8 mouse cellular contexts compared by ENCODE assay signal in genomic region chr11:73136587-73136986, GRCm38 (mm10). TPM values are rescaled to one million over a fixed set of nuclear protein-coding genes. Genes with fewer than 3 reads are reported as not detected.
DNase-seq lines count a peak whose midpoint lies in the region; ATAC-seq and TF ChIP-seq lines count a peak whose summit lies in the region.

No protein-coding gene starts in this region.

- in situ Hi-C loops in CH12.LX (cut with MboI; ENCODE audit: low pct_ligation_motif_present, low pct_unique_long_range_greater_than_20kb, low sequenced_read_pairs) = loop anchor here (10.0 to 25.0 kb wide), 2 partner anchors 148 to 1226 kb away; partner anchors contain the start of genes Olfr411 and Olfr412

- no peak for TF ChIP-seq CTCF in heart, adult 2 months (IDR thresholded peaks at IDR 0.05)
- no peak for TF ChIP-seq CTCF in CH12.LX (conservative IDR thresholded peaks at IDR 0.05 in 1 of 2, IDR thresholded peaks at IDR 0.05 in 1 of 2; ENCODE audit: low read depth in 2 of 2, low read length in 2 of 2)

- WGBS in heart, embryonic 13.5 days = 69% methylated on average over 6 of the region's 6 CpGs
- 40% methylated on average over 6 of the region's 6 CpGs for WGBS in heart, adult 2 months
- WGBS in forebrain, embryonic 14.5 days = 84% methylated on average over 6 of the region's 6 CpGs
- WGBS in liver, embryonic 15.5 days (ENCODE audit: insufficient replicate concordance) = 28% methylated on average over 6 of the region's 6 CpGs

- no peaks in the 10 kb centered on the region for H3K9me3 ChIP-seq in heart, embryonic 13.5 days
- no peaks in the 10 kb centered on the region for H3K9me3 ChIP-seq in CH12.LX (replicated peaks; ENCODE audit: low read length)
- no peaks in the 10 kb centered on the region for H3K9me3 ChIP-seq in forebrain, embryonic 14.5 days (replicated peaks; ENCODE audit: control insufficient read depth, low read length)
- H3K9me3 ChIP-seq in liver, embryonic 15.5 days (replicated peaks) = no peaks in the 10 kb centered on the region

- H3K79me2 ChIP-seq in heart, adult 2 months (replicated peaks; ENCODE audit: control insufficient read depth, insufficient read depth, low read length) = no peaks in the 10 kb centered on the region
- peaks cover 59% of the 10 kb centered on the region for H3K79me2 ChIP-seq in CH12.LX (replicated peaks; ENCODE audit: control insufficient read depth, extremely low read depth, insufficient read depth, poor library complexity, severe bottlenecking)

- intact Hi-C loops in heart, adult 2 months (cut with DNase I) = loop anchor here (5.0 kb wide), 1 partner anchor 146 kb away; no protein-coding TSS in a partner anchor

- ATAC-seq in heart, embryonic 13.5 days (ENCODE audit: extremely low read depth, insufficient number of reproducible peaks, low FRiP score, low TSS enrichment) = no peak
- no peak for ATAC-seq in forebrain, embryonic 14.5 days
- ATAC-seq in liver, embryonic 15.5 days (ENCODE audit: insufficient read depth) = no peak

- peaks cover 44% of the 10 kb centered on the region for H3K4me1 ChIP-seq in heart, embryonic 13.5 days
- H3K4me1 ChIP-seq in heart, adult 2 months (ENCODE audit: control insufficient read depth, insufficient read depth, low read length) = no peaks in the 10 kb centered on the region; the same call in 1 of the 2 replicates
- H3K4me1 ChIP-seq in CH12.LX (ENCODE audit: control insufficient read depth in 1 of 2, insufficient read depth in 2 of 2) = peaks cover 8 to 50% of the 10 kb centered on the region in 2 experiments; a peak in 2 of 4 replicates
- H3K4me1 ChIP-seq in forebrain, embryonic 14.5 days (ENCODE audit: control insufficient read depth, insufficient read depth, low read length) = peaks cover 11% of the 10 kb centered on the region; the same call in 1 of the 2 replicates
- peaks cover 51% of the 10 kb centered on the region for H3K4me1 ChIP-seq in liver, embryonic 15.5 days (replicated peaks)

- no peak for TF ChIP-seq EP300 in heart, adult 2 months (IDR thresholded peaks at IDR 0.05; ENCODE audit: insufficient read depth, low read depth, low read length)
- TF ChIP-seq EP300 in CH12.LX (IDR thresholded peaks at IDR 0.05; ENCODE audit: low read length) = no peak

- DNase-seq in heart, adult 2 months = no peak
- DNase-seq in CH12.LX (ENCODE audit: extremely low read depth) = no peak
- no peak for DNase-seq in forebrain, embryonic 14.5 days (ENCODE audit: low spot score)
- no peak for DNase-seq in cerebellum, adult 8-10 months
- DNase-seq in right cerebral cortex, postnatal 4 days = no peak
- no peak for DNase-seq in urinary bladder, postnatal 25 days (ENCODE audit: low spot score)

- no peak for TF ChIP-seq POLR2A in heart, adult 2 months (IDR thresholded peaks at IDR 0.05; ENCODE audit: insufficient read depth, low read depth, low read length)
- TF ChIP-seq POLR2A in CH12.LX (IDR thresholded peaks at IDR 0.05; ENCODE audit: low read depth, low read length) = no peak

- peak overlapping the region; percentile 72 for H3K4me3 ChIP-seq in heart, embryonic 13.5 days
- no peak overlapping the region for H3K4me3 ChIP-seq in heart, adult 2 months
- peak overlapping the region; percentile 80 to 97 (median 93) for H3K4me3 ChIP-seq in CH12.LX (replicated peaks in 1 of 3; ENCODE audit: low read depth in 2 of 3, low read length in 2 of 3, poor library complexity in 1 of 3)
- H3K4me3 ChIP-seq in forebrain, embryonic 14.5 days (ENCODE audit: low read depth, low read length) = peak overlapping the region; percentile 84
- H3K4me3 ChIP-seq in liver, embryonic 15.5 days (replicated peaks) = peak overlapping the region; percentile 100

- H3K4me2 ChIP-seq in heart, embryonic 13.5 days = peak overlapping the region; percentile 86
- H3K4me2 ChIP-seq in CH12.LX (ENCODE audit: insufficient read depth, low read depth, poor library complexity, severe bottlenecking) = peak overlapping the region; percentile 99
- peak overlapping the region; percentile 74 for H3K4me2 ChIP-seq in forebrain, embryonic 14.5 days (ENCODE audit: low read length)
- H3K4me2 ChIP-seq in liver, embryonic 15.5 days = peak overlapping the region; percentile 74

- peak overlapping the region; percentile 90 for H3K9ac ChIP-seq in heart, embryonic 13.5 days
- H3K9ac ChIP-seq in heart, adult 2 months (ENCODE audit: low read depth, low read length) = no peak overlapping the region
- H3K9ac ChIP-seq in CH12.LX (ENCODE audit: insufficient read depth, low read depth) = peak overlapping the region; percentile 89
- peak overlapping the region; percentile 77; the same call in 1 of the 2 replicates for H3K9ac ChIP-seq in forebrain, embryonic 14.5 days (ENCODE audit: low read length)
- peak overlapping the region; percentile 97 for H3K9ac ChIP-seq in liver, embryonic 15.5 days

- TF ChIP-seq RAD21 in CH12.LX (IDR thresholded peaks at IDR 0.05; ENCODE audit: low read depth, low read length) = no peak

- dilution Hi-C loops in CH12.LX (cut with MboI; ENCODE audit: extremely low pct_ligation_motif_present, extremely low pct_unique_long_range_greater_than_20kb, low sequenced_read_pairs) = no loop called here

- no peak overlapping the region for H3K27ac ChIP-seq in heart, embryonic 13.5 days (replicated peaks)
- H3K27ac ChIP-seq in heart, adult 2 months = no peak overlapping the region
- H3K27ac ChIP-seq in CH12.LX (ENCODE audit: insufficient read depth, low read depth) = no peak overlapping the region
- no peak overlapping the region for H3K27ac ChIP-seq in forebrain, embryonic 14.5 days (ENCODE audit: low read depth, low read length)
- H3K27ac ChIP-seq in liver, embryonic 15.5 days (replicated peaks) = no peak overlapping the region

- H3K36me3 ChIP-seq in heart, embryonic 13.5 days = peaks cover 37% of the 10 kb centered on the region
- no peaks in the 10 kb centered on the region for H3K36me3 ChIP-seq in heart, adult 2 months (ENCODE audit: control insufficient read depth, insufficient read depth, low read length)
- H3K36me3 ChIP-seq in CH12.LX (replicated peaks in 1 of 2; ENCODE audit: control insufficient read depth in 1 of 2, insufficient read depth in 1 of 2, low read length in 1 of 2) = peaks cover 0 to 34% of the 10 kb centered on the region in 2 experiments
- peaks cover 12% of the 10 kb centered on the region; the same call in 1 of the 2 replicates for H3K36me3 ChIP-seq in forebrain, embryonic 14.5 days (ENCODE audit: control insufficient read depth, insufficient read depth, low read length)
- peaks cover 24% of the 10 kb centered on the region for H3K36me3 ChIP-seq in liver, embryonic 15.5 days (replicated peaks)

- H3K27me3 ChIP-seq in heart, embryonic 13.5 days (replicated peaks) = no peaks in the 10 kb centered on the region
- no peaks in the 10 kb centered on the region for H3K27me3 ChIP-seq in heart, adult 2 months (ENCODE audit: control insufficient read depth, insufficient read depth, low read length)
- peaks cover 5% of the 10 kb centered on the region for H3K27me3 ChIP-seq in CH12.LX (replicated peaks)
- no peaks in the 10 kb centered on the region for H3K27me3 ChIP-seq in forebrain, embryonic 14.5 days (replicated peaks; ENCODE audit: control insufficient read depth, insufficient read depth, low read length)
- no peaks in the 10 kb centered on the region for H3K27me3 ChIP-seq in liver, embryonic 15.5 days

RNA-seq across cellular contexts. Expression of gene Haspin, which starts 1.5 kb away (rescaled TPM):
- 11.5 and 11.9 TPM in 2 replicates for polyA plus RNA-seq in heart, embryonic 13.5 days (2015; fragmentation: Nextera tagmentation; extraction: Ambion mirVana)
- under 1 TPM; 0.16 TPM for total RNA-seq in heart, adult 2 months (2021)
- 0.15 and 0.23 TPM in 2 replicates for polyA plus RNA-seq in heart, adult 2 months (2012; rRNA removed)
- total RNA-seq in CH12.LX (2012; rRNA removed) (15.7 and 21.7 TPM in 2 replicates), CH12.LX (2014; rRNA removed) (18.2 and 18.6 TPM in 2 replicates)
- polyA plus RNA-seq in CH12.LX (2012; ENCODE audit: insufficient read length, low read depth) = 24.1 and 27.0 TPM in 2 replicates
- 6.5 and 6.6 TPM in 2 replicates for polyA plus RNA-seq in forebrain, embryonic 14.5 days (2014; fragmentation: Nextera tagmentation; extraction: Ambion mirVana)
- 11.8 and 12.8 TPM in 2 replicates for polyA plus RNA-seq in liver, embryonic 15.5 days (2015; fragmentation: Nextera tagmentation; extraction: Ambion mirVana)

RNA-seq across cellular contexts. Expression of gene P2rx5, which starts 23.6 kb away (rescaled TPM):
- 1.1 and 2.0 TPM in 2 replicates for polyA plus RNA-seq in heart, embryonic 13.5 days (2015; fragmentation: Nextera tagmentation; extraction: Ambion mirVana)
- total RNA-seq in heart, adult 2 months (2021) = 10 to 100 TPM; 13.1 to 14.6 TPM
- 11.3 and 19.5 TPM in 2 replicates for polyA plus RNA-seq in heart, adult 2 months (2012; rRNA removed)
- total RNA-seq in CH12.LX (2012; rRNA removed) (0.21 and 0.25 TPM in 2 replicates), CH12.LX (2014; rRNA removed) (0.09 and 0.40 TPM in 2 replicates)
- polyA plus RNA-seq in CH12.LX (2012; ENCODE audit: insufficient read length, low read depth) = 0.80 and 0.83 TPM in 2 replicates
- 0.78 and 0.93 TPM in 2 replicates for polyA plus RNA-seq in forebrain, embryonic 14.5 days (2014; fragmentation: Nextera tagmentation; extraction: Ambion mirVana)
- polyA plus RNA-seq in liver, embryonic 15.5 days (2015; fragmentation: Nextera tagmentation; extraction: Ambion mirVana) = 0.15 and 0.20 TPM in 2 replicates

RNA-seq across cellular contexts. Expression of gene Emc6, which starts 40.2 kb away (rescaled TPM):
- 93.0 and 101 TPM in 2 replicates for polyA plus RNA-seq in heart, embryonic 13.5 days (2015; fragmentation: Nextera tagmentation; extraction: Ambion mirVana)
- 10 to 100 TPM; 80.5 to 98.5 TPM for total RNA-seq in heart, adult 2 months (2021)
- polyA plus RNA-seq in heart, adult 2 months (2012; rRNA removed) = 50.5 and 54.3 TPM in 2 replicates
- total RNA-seq in CH12.LX (2012; rRNA removed) (123 and 124 TPM in 2 replicates), CH12.LX (2014; rRNA removed) (252 and 292 TPM in 2 replicates)
- polyA plus RNA-seq in CH12.LX (2012; ENCODE audit: insufficient read length, low read depth) = 138 and 176 TPM in 2 replicates
- polyA plus RNA-seq in forebrain, embryonic 14.5 days (2014; fragmentation: Nextera tagmentation; extraction: Ambion mirVana) = 140 and 163 TPM in 2 replicates
- 73.0 and 73.6 TPM in 2 replicates for polyA plus RNA-seq in liver, embryonic 15.5 days (2015; fragmentation: Nextera tagmentation; extraction: Ambion mirVana)

RNA-seq across cellular contexts. Expression of gene Tax1bp3, which starts 40.3 kb away (rescaled TPM):
- 236 and 262 TPM in 2 replicates for polyA plus RNA-seq in heart, embryonic 13.5 days (2015; fragmentation: Nextera tagmentation; extraction: Ambion mirVana)
- total RNA-seq in heart, adult 2 months (2021) = 10 to 100 TPM; 45.0 to 48.5 TPM
- 60.4 and 63.0 TPM in 2 replicates for polyA plus RNA-seq in heart, adult 2 months (2012; rRNA removed)
- total RNA-seq in CH12.LX (2012; rRNA removed) = 2.8 and 3.3 TPM in 2 replicates
- 2.5 and 2.6 TPM in 2 replicates for total RNA-seq in CH12.LX (2014; rRNA removed)
- polyA plus RNA-seq in CH12.LX (2012; ENCODE audit: insufficient read length, low read depth) = 3.3 and 3.5 TPM in 2 replicates
- 193 and 203 TPM in 2 replicates for polyA plus RNA-seq in forebrain, embryonic 14.5 days (2014; fragmentation: Nextera tagmentation; extraction: Ambion mirVana)
- 29.6 and 32.7 TPM in 2 replicates for polyA plus RNA-seq in liver, embryonic 15.5 days (2015; fragmentation: Nextera tagmentation; extraction: Ambion mirVana)

RNA-seq across cellular contexts. Expression of gene Itgae, which starts 46.2 kb away (rescaled TPM):
- 0.24 and 0.27 TPM in 2 replicates for polyA plus RNA-seq in heart, embryonic 13.5 days (2015; fragmentation: Nextera tagmentation; extraction: Ambion mirVana)
- under 1 TPM; 0.14 to 0.16 TPM for total RNA-seq in heart, adult 2 months (2021)
- 0.37 and 0.38 TPM in 2 replicates for polyA plus RNA-seq in heart, adult 2 months (2012; rRNA removed)
- total RNA-seq in CH12.LX (2012; rRNA removed) (0.21 TPM in 2 replicates), CH12.LX (2014; rRNA removed) (0.17 and 0.27 TPM in 2 replicates)
- polyA plus RNA-seq in CH12.LX (2012; ENCODE audit: insufficient read length, low read depth) = 0.26 and 0.37 TPM in 2 replicates
- polyA plus RNA-seq in forebrain, embryonic 14.5 days (2014; fragmentation: Nextera tagmentation; extraction: Ambion mirVana) = 0.11 and 0.25 TPM in 2 replicates
- polyA plus RNA-seq in liver, embryonic 15.5 days (2015; fragmentation: Nextera tagmentation; extraction: Ambion mirVana) = 0.16 and 0.17 TPM in 2 replicates
